Mouse (Mus musculus): Measurements from ENCODE around the gene Soga3.

Gene Soga3

GRCm38 (mm10) chr10:29208735-29209134 lies 65.1 kb downstream of the Soga3 start:
- in situ Hi-C loops (cut with MboI): no loop called here

- in situ Hi-C loops (cut with MboI): no loop called here
Measured at GRCm38 (mm10) chr10:29211453-29211852, 67.8 kb downstream of the Soga3 start, which contains the start of gene 9330159F19Rik. Gene 9330159F19Rik, plus strand, starts transcription at chr10:29211606.

GRCm38 (mm10) chr10:29213534-29214100 lies 70.0 kb downstream of the Soga3 start:
- in situ Hi-C loops (cut with MboI): no loop called here

GRCm38 (mm10) chr10:29216957-29217356 lies 73.3 kb downstream of the Soga3 start:
- in situ Hi-C loops (cut with MboI): no loop called here

- in situ Hi-C loops (cut with MboI): no loop called here
Measured at GRCm38 (mm10) chr10:29217451-29217850, 73.8 kb downstream of the Soga3 start.

GRCm38 (mm10) chr10:29225329-29225728 lies 81.7 kb downstream of the Soga3 start:
- in situ Hi-C loops (cut with MboI): no loop called here

- in situ Hi-C loops (cut with MboI): no loop called here
Measured at GRCm38 (mm10) chr10:29231208-29231607, 87.6 kb downstream of the Soga3 start.

Measured in mature B cell (primary cell).